Comparison of ENCODE assay signal across 8 mouse cellular contexts in genomic region chr4:134480864-134481263, GRCm38 (mm10). TPM values are rescaled to one million over a fixed set of nuclear protein-coding genes. Genes with fewer than 3 reads are reported as not detected.
A peak's percentile ranks its signal among the peaks of the same experiment; 100 is the strongest.
DNase-seq lines count a peak whose midpoint lies in the region; ATAC-seq and TF ChIP-seq lines count a peak whose summit lies in the region.

No protein-coding gene starts in this region.

- ATAC-seq in midbrain, embryonic 11.5 days (ENCODE audit: low FRiP score) = 0 out of 2 replicates have a peak, but pooled peaks have one; percentile 25
- ATAC-seq in midbrain, embryonic 15.5 days (replicated peaks) = no peak
- ATAC-seq in hindbrain, postnatal 0 days = peak; percentile 44; the same call in 1 of the 2 replicates
- no peak for ATAC-seq in limb, embryonic 11.5 days (ENCODE audit: insufficient number of reproducible peaks, low FRiP score, low TSS enrichment, low read depth)

- H3K36me3 ChIP-seq in midbrain, embryonic 11.5 days (ENCODE audit: control insufficient read depth, insufficient read depth, low read length) = peaks cover 2% of the 10 kb centered on the region; the same call in 1 of the 2 replicates
- peaks cover 2% of the 10 kb centered on the region; the same call in 1 of the 2 replicates for H3K36me3 ChIP-seq in midbrain, embryonic 15.5 days (replicated peaks)
- peaks cover 15% of the 10 kb centered on the region for H3K36me3 ChIP-seq in embryonic facial prominence, embryonic 10.5 days (replicated peaks)
- H3K36me3 ChIP-seq in hindbrain, postnatal 0 days (ENCODE audit: insufficient read depth, low read length) = peaks cover 6% of the 10 kb centered on the region; the same call in 1 of the 2 replicates
- peaks cover 2% of the 10 kb centered on the region; the same call in 1 of the 2 replicates for H3K36me3 ChIP-seq in limb, embryonic 11.5 days (ENCODE audit: control insufficient read depth, insufficient read depth, low read length)
- H3K36me3 ChIP-seq in thymus, adult 2 months (ENCODE audit: control insufficient read depth, insufficient read depth, low read length) = no peaks in the 10 kb centered on the region

- TF ChIP-seq POLR2A in thymus, adult 2 months (IDR thresholded peaks at IDR 0.05; ENCODE audit: control insufficient read depth, extremely low read depth, insufficient read depth, low read length, poor library complexity) = no peak

- no peak overlapping the region for H3K9ac ChIP-seq in midbrain, embryonic 11.5 days (ENCODE audit: low read length)
- H3K9ac ChIP-seq in midbrain, embryonic 15.5 days = no peak overlapping the region
- H3K9ac ChIP-seq in hindbrain, postnatal 0 days (replicated peaks; ENCODE audit: low read length) = no peak overlapping the region
- H3K9ac ChIP-seq in limb, embryonic 11.5 days (ENCODE audit: low read length) = no peak overlapping the region

- peak; percentile 92 for TF ChIP-seq CTCF in hindbrain, postnatal 0 days (IDR thresholded peaks at IDR 0.05; ENCODE audit: low read depth)
- TF ChIP-seq CTCF in thymus, adult 2 months (IDR thresholded peaks at IDR 0.05; ENCODE audit: borderline replicate concordance, control insufficient read depth, extremely low read depth, insufficient read depth, low read length, poor library complexity) = peak; percentile 93

- no peak overlapping the region for H3K4me3 ChIP-seq in midbrain, embryonic 11.5 days (ENCODE audit: low read depth, low read length)
- H3K4me3 ChIP-seq in midbrain, embryonic 15.5 days = no peak overlapping the region
- H3K4me3 ChIP-seq in embryonic facial prominence, embryonic 10.5 days = no peak overlapping the region
- H3K4me3 ChIP-seq in hindbrain, postnatal 0 days (ENCODE audit: low read length) = no peak overlapping the region
- no peak overlapping the region for H3K4me3 ChIP-seq in limb, embryonic 11.5 days (ENCODE audit: low read depth, low read length)
- H3K4me3 ChIP-seq in thymus, adult 2 months (ENCODE audit: control insufficient read depth, insufficient read depth, low read length) = no peak overlapping the region

- H3K4me2 ChIP-seq in midbrain, embryonic 11.5 days = no peak overlapping the region
- no peak overlapping the region for H3K4me2 ChIP-seq in midbrain, embryonic 15.5 days
- no peak overlapping the region for H3K4me2 ChIP-seq in hindbrain, postnatal 0 days (ENCODE audit: low read depth, low read length)
- H3K4me2 ChIP-seq in limb, embryonic 11.5 days (ENCODE audit: low read depth, severe bottlenecking) = no peak overlapping the region

- DNase-seq in midbrain, embryonic 11.5 days (ENCODE audit: low spot score, missing footprints) = peak; percentile 96
- peak; percentile 81 for DNase-seq in adrenal gland, postnatal 25 days
- DNase-seq in embryonic facial prominence, embryonic 10.5 days (ENCODE audit: low spot score) = peak; percentile 79
- peak; percentile 76 for DNase-seq in hindbrain, postnatal 0 days (ENCODE audit: low spot score)
- peak; percentile 82 for DNase-seq in limb, embryonic 11.5 days (ENCODE audit: low spot score)
- peak; percentile 78 to 80 for DNase-seq in natural killer cell, adult 2 months (ENCODE audit: low spot score in 2 of 2)
- peak; percentile 75 for DNase-seq in thymus, adult 2 months

- no peak overlapping the region for H3K27ac ChIP-seq in midbrain, embryonic 11.5 days (ENCODE audit: low read depth, low read length)
- H3K27ac ChIP-seq in midbrain, embryonic 15.5 days = no peak overlapping the region
- no peak overlapping the region for H3K27ac ChIP-seq in embryonic facial prominence, embryonic 10.5 days (replicated peaks)
- H3K27ac ChIP-seq in hindbrain, postnatal 0 days = no peak overlapping the region
- no peak overlapping the region for H3K27ac ChIP-seq in limb, embryonic 11.5 days (replicated peaks; ENCODE audit: low read depth, low read length)
- no peak overlapping the region for H3K27ac ChIP-seq in thymus, adult 2 months (ENCODE audit: control insufficient read depth, insufficient read depth, low read length)

- H3K9me3 ChIP-seq in midbrain, embryonic 11.5 days (ENCODE audit: control insufficient read depth, low read length) = no peaks in the 10 kb centered on the region
- H3K9me3 ChIP-seq in midbrain, embryonic 15.5 days = no peaks in the 10 kb centered on the region
- H3K9me3 ChIP-seq in embryonic facial prominence, embryonic 10.5 days = no peaks in the 10 kb centered on the region
- no peaks in the 10 kb centered on the region for H3K9me3 ChIP-seq in hindbrain, postnatal 0 days (ENCODE audit: low read length)
- H3K9me3 ChIP-seq in limb, embryonic 11.5 days (ENCODE audit: control insufficient read depth, low read length) = no peaks in the 10 kb centered on the region

- H3K27me3 ChIP-seq in midbrain, embryonic 11.5 days (ENCODE audit: control insufficient read depth, insufficient read depth, low read length) = no peaks in the 10 kb centered on the region
- H3K27me3 ChIP-seq in midbrain, embryonic 15.5 days (replicated peaks) = no peaks in the 10 kb centered on the region
- H3K27me3 ChIP-seq in embryonic facial prominence, embryonic 10.5 days (replicated peaks; ENCODE audit: low read depth, poor library complexity, severe bottlenecking) = peaks cover 21% of the 10 kb centered on the region
- no peaks in the 10 kb centered on the region for H3K27me3 ChIP-seq in hindbrain, postnatal 0 days (ENCODE audit: insufficient read depth, low read length)
- no peaks in the 10 kb centered on the region; the same call in 1 of the 2 replicates for H3K27me3 ChIP-seq in limb, embryonic 11.5 days (ENCODE audit: control insufficient read depth, insufficient read depth, low read length)
- no peaks in the 10 kb centered on the region for H3K27me3 ChIP-seq in thymus, adult 2 months (ENCODE audit: control insufficient read depth, insufficient read depth, low read length)

- 22% methylated on average over 6 of the region's 6 CpGs for WGBS in midbrain, embryonic 11.5 days
- WGBS in midbrain, embryonic 15.5 days = 24% methylated on average over 6 of the region's 6 CpGs
- 24% methylated on average over 6 of the region's 6 CpGs for WGBS in embryonic facial prominence, embryonic 10.5 days
- 17% methylated on average over 6 of the region's 6 CpGs for WGBS in hindbrain, postnatal 0 days
- 25% methylated on average over 6 of the region's 6 CpGs for WGBS in limb, embryonic 11.5 days
- WGBS in thymus, adult 2 months = 21% methylated on average over 6 of the region's 6 CpGs

- H3K4me1 ChIP-seq in midbrain, embryonic 11.5 days (ENCODE audit: control insufficient read depth, insufficient read depth, low read length) = peaks cover 6% of the 10 kb centered on the region; the same call in 1 of the 2 replicates
- H3K4me1 ChIP-seq in midbrain, embryonic 15.5 days = peaks cover 21% of the 10 kb centered on the region; the same call in 1 of the 2 replicates
- H3K4me1 ChIP-seq in embryonic facial prominence, embryonic 10.5 days = peaks cover 5% of the 10 kb centered on the region
- no peaks in the 10 kb centered on the region for H3K4me1 ChIP-seq in hindbrain, postnatal 0 days (ENCODE audit: insufficient read depth, low read length)
- H3K4me1 ChIP-seq in limb, embryonic 11.5 days (ENCODE audit: control insufficient read depth, insufficient read depth, low read length) = no peaks in the 10 kb centered on the region
- H3K4me1 ChIP-seq in thymus, adult 2 months (replicated peaks; ENCODE audit: control insufficient read depth, insufficient read depth, low read length) = no peaks in the 10 kb centered on the region

RNA-seq across cellular contexts. Expression of gene Stmn1, which starts 12.7 kb away (rescaled TPM):
- polyA plus RNA-seq in midbrain, embryonic 11.5 days (2014; fragmentation: Nextera tagmentation; extraction: Ambion mirVana) = 4,454 and 4,703 TPM in 2 replicates
- 7,501 and 7,674 TPM in 2 replicates for polyA plus RNA-seq in midbrain, embryonic 15.5 days (2015; fragmentation: Nextera tagmentation; extraction: Ambion mirVana)
- total RNA-seq in adrenal gland, postnatal 25 days (2021) = 75.6 and 87.4 TPM in 2 replicates
- polyA plus RNA-seq in embryonic facial prominence, embryonic 10.5 days (2016; fragmentation: Nextera tagmentation; extraction: Ambion mirVana) = 2,394 and 2,556 TPM in 2 replicates
- 667 and 752 TPM in 2 replicates for total RNA-seq in hindbrain, postnatal 0 days (2014; rRNA removed)
- polyA plus RNA-seq in hindbrain, postnatal 0 days (2015; fragmentation: Nextera tagmentation; extraction: Ambion mirVana) = 4,115 and 4,307 TPM in 2 replicates
- polyA plus RNA-seq in limb, embryonic 11.5 days (2014; fragmentation: Nextera tagmentation; extraction: Ambion mirVana) = 2,250 and 2,263 TPM in 2 replicates
- 134 and 274 TPM in 2 replicates for polyA plus RNA-seq in thymus, adult 2 months (2012; rRNA removed)

RNA-seq across cellular contexts. Expression of gene Paqr7, which starts 15.6 kb away (rescaled TPM):
- polyA plus RNA-seq in midbrain, embryonic 11.5 days (2014; fragmentation: Nextera tagmentation; extraction: Ambion mirVana) = 1.3 and 1.4 TPM in 2 replicates
- polyA plus RNA-seq in midbrain, embryonic 15.5 days (2015; fragmentation: Nextera tagmentation; extraction: Ambion mirVana) = 22.6 and 24.7 TPM in 2 replicates
- total RNA-seq in adrenal gland, postnatal 25 days (2021) = 39.9 and 63.1 TPM in 2 replicates
- polyA plus RNA-seq in embryonic facial prominence, embryonic 10.5 days (2016; fragmentation: Nextera tagmentation; extraction: Ambion mirVana) = 1.2 and 2.1 TPM in 2 replicates
- 121 and 142 TPM in 2 replicates for total RNA-seq in hindbrain, postnatal 0 days (2014; rRNA removed)
- polyA plus RNA-seq in hindbrain, postnatal 0 days (2015; fragmentation: Nextera tagmentation; extraction: Ambion mirVana) = 41.1 and 43.5 TPM in 2 replicates
- polyA plus RNA-seq in limb, embryonic 11.5 days (2014; fragmentation: Nextera tagmentation; extraction: Ambion mirVana) = 0.65 and 0.88 TPM in 2 replicates
- 47.6 and 52.0 TPM in 2 replicates for polyA plus RNA-seq in thymus, adult 2 months (2012; rRNA removed)

RNA-seq across cellular contexts. Expression of gene Aunip, which starts 29.9 kb away (rescaled TPM):
- polyA plus RNA-seq in midbrain, embryonic 11.5 days (2014; fragmentation: Nextera tagmentation; extraction: Ambion mirVana) = 7.8 and 7.9 TPM in 2 replicates
- 1.3 and 1.9 TPM in 2 replicates for polyA plus RNA-seq in midbrain, embryonic 15.5 days (2015; fragmentation: Nextera tagmentation; extraction: Ambion mirVana)
- total RNA-seq in adrenal gland, postnatal 25 days (2021) = 3.4 and 4.4 TPM in 2 replicates
- 28.2 and 28.6 TPM in 2 replicates for polyA plus RNA-seq in embryonic facial prominence, embryonic 10.5 days (2016; fragmentation: Nextera tagmentation; extraction: Ambion mirVana)
- 2.2 and 2.7 TPM in 2 replicates for total RNA-seq in hindbrain, postnatal 0 days (2014; rRNA removed)
- 2.2 and 2.6 TPM in 2 replicates for polyA plus RNA-seq in hindbrain, postnatal 0 days (2015; fragmentation: Nextera tagmentation; extraction: Ambion mirVana)
- 8.9 and 10.0 TPM in 2 replicates for polyA plus RNA-seq in limb, embryonic 11.5 days (2014; fragmentation: Nextera tagmentation; extraction: Ambion mirVana)
- polyA plus RNA-seq in thymus, adult 2 months (2012; rRNA removed) = 2.1 and 3.8 TPM in 2 replicates

RNA-seq across cellular contexts. Expression of gene Mtfr1l, which starts 54.3 kb away (rescaled TPM):
- 132 and 140 TPM in 2 replicates for polyA plus RNA-seq in midbrain, embryonic 11.5 days (2014; fragmentation: Nextera tagmentation; extraction: Ambion mirVana)
- polyA plus RNA-seq in midbrain, embryonic 15.5 days (2015; fragmentation: Nextera tagmentation; extraction: Ambion mirVana) = 164 and 173 TPM in 2 replicates
- 118 and 130 TPM in 2 replicates for total RNA-seq in adrenal gland, postnatal 25 days (2021)
- 107 and 114 TPM in 2 replicates for polyA plus RNA-seq in embryonic facial prominence, embryonic 10.5 days (2016; fragmentation: Nextera tagmentation; extraction: Ambion mirVana)
- 133 and 146 TPM in 2 replicates for total RNA-seq in hindbrain, postnatal 0 days (2014; rRNA removed)
- 177 and 182 TPM in 2 replicates for polyA plus RNA-seq in hindbrain, postnatal 0 days (2015; fragmentation: Nextera tagmentation; extraction: Ambion mirVana)
- polyA plus RNA-seq in limb, embryonic 11.5 days (2014; fragmentation: Nextera tagmentation; extraction: Ambion mirVana) = 120 and 121 TPM in 2 replicates
- polyA plus RNA-seq in thymus, adult 2 months (2012; rRNA removed) = 69.2 and 77.3 TPM in 2 replicates

Comparison
In these comparisons a context has a peak if more than half of its experiments do, and no peak if none do; other contexts are left out.
1. ATAC-seq: peak in midbrain, embryonic 11.5 days (single experiment) and hindbrain, postnatal 0 days (single experiment); none in midbrain, embryonic 15.5 days (single experiment) and limb, embryonic 11.5 days (single experiment).
2. Peak in every context shown above with its lines, with median percentiles within 50 percentile points of each other: DNase-seq.